14 mouse cellular contexts compared by ENCODE assay signal in genomic region chr14:76216446-76217177, GRCm38 (mm10).
A peak's percentile ranks its signal among the peaks of the same experiment; 100 is the strongest.
DNase-seq lines count a peak whose midpoint lies in the region; ATAC-seq and TF ChIP-seq lines count a peak whose summit lies in the region.
"Had no signal": no experiment of that assay in that cellular context is flagged by ENCODE, and none has a peak within 500 bp of the region (broad histone marks: within the 10 kb centered on the region; RNA-seq: fewer than 3 reads in every experiment).

No protein-coding gene starts in this region.

- peak; percentile 51 for ATAC-seq in megakaryocyte, adult 5-6 weeks (ENCODE audit: poor library complexity, severe bottlenecking)

- peak; percentile 40 for DNase-seq in gastrocnemius, adult 18-20 months (ENCODE audit: low spot score)
- no peak for DNase-seq in gastrocnemius, adult 8-10 months (ENCODE audit: low spot score in 2 of 2)
- DNase-seq in thymus, postnatal 0 days (ENCODE audit: low spot score): peak; percentile 18
- DNase-seq in thymus, postnatal 4 days: no peak
- no peak for DNase-seq in left cerebral cortex, adult 2 months (ENCODE audit: extremely low spot score in 1 of 2, low spot score in 2 of 2)
- DNase-seq in frontal cortex, postnatal 14 days (ENCODE audit: low spot score in 2 of 2): no peak
- no peak for DNase-seq in left cerebral cortex, postnatal 10 days (ENCODE audit: extremely low spot score in 1 of 2, low spot score in 2 of 2)
- DNase-seq: adrenal gland, postnatal 10 days; cerebellum, adult 9-10 months; heart, postnatal 4 days; kidney, adult 11 months had no signal

- no peak overlapping the region for H3K27ac ChIP-seq in left cerebral cortex, adult 2 months
- H3K27ac ChIP-seq: embryonic facial prominence, embryonic 10.5 days; limb, embryonic 13.5 days had no signal

- intact Hi-C loops in left cerebral cortex, adult 2 months (cut with DNase I): no loop called here
- intact Hi-C loops in left cerebral cortex, postnatal 10 days (cut with DNase I): no loop called here

- TF ChIP-seq CTCF in left cerebral cortex, adult 2 months (IDR thresholded peaks at IDR 0.05): no peak

- H3K4me3 ChIP-seq in left cerebral cortex, adult 2 months: no peak overlapping the region
- H3K4me3 ChIP-seq: embryonic facial prominence, embryonic 10.5 days; limb, embryonic 13.5 days had no signal

Comparison
In these comparisons a context has a peak if more than half of its experiments do, and no peak if none do; other contexts are left out.
1. DNase-seq: peak in gastrocnemius, adult 18-20 months (single experiment) and thymus, postnatal 0 days (single experiment); none in gastrocnemius, adult 8-10 months (0 of 2), thymus, postnatal 4 days (single experiment), left cerebral cortex, adult 2 months (0 of 2), frontal cortex, postnatal 14 days (0 of 2) and left cerebral cortex, postnatal 10 days (0 of 2).